Mouse (Mus musculus): ENCODE measurements at regions not wholly inside any gene's neighbourhood (a gene's known extent, or its start where the extent isn't known, plus 50 kb on each side); places are given as distances from the start of the nearest gene placed in this dataset.
A peak's percentile ranks its signal among the peaks of the same experiment; 100 is the strongest.

DNA sequence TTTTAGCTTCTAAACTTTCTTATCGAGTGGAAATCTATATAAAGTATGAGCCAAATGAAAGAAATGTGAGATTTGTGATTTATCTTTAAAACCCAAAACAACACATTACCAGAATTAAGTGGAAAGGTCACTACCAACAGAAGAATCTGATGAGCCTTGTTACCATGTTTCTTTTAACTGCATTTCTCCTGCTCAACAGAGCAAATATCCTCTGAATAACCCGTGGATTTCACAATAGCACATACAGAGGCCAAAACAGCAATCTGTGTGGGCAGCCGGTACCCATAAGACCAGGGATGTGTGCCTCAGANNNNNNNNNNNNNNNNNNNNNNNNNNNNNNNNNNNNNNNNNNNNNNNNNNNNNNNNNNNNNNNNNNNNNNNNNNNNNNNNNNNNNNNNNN is 85.3 kb downstream of the 4930444P10Rik start:
- no peak for DNase-seq (ENCODE audit: low read depth, low spot score)

GRCm38 (mm10) chr1:16006888-16007287 is 86.2 kb downstream of the 4930444P10Rik start:
- peak; percentile 56 for DNase-seq (ENCODE audit: low read depth, low spot score)

- no peak for DNase-seq (ENCODE audit: low read depth, low spot score)
Observed at GRCm38 (mm10) chr1:15997135-15997534, 96.0 kb downstream of the 4930444P10Rik start.

DNA sequence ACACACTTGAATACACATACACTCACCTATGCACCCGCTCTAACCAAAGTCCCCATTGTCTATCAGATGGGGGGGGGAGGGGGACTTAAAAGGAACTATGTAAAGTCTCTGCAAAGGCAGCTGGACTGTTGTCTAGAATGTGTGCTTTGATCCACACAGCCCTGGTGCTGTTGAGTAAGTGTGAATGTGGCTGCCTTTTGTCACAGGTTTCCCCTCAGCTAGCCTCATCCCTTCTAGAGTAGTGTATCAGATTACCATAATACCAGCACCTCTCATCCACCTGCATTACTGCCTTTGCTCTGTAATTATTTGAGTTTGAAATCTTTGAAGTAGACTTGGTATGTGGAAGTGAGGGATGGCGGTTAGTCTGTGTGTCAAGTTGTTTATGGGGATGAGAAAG is 96.8 kb downstream of the 4930444P10Rik start:
- no peak for DNase-seq (ENCODE audit: low read depth, low spot score)

GRCm38 (mm10) chr1:15993561-15994410 is 99.3 kb downstream of the 4930444P10Rik start:
- DNase-seq (ENCODE audit: low read depth, low spot score), result peak; percentile 31

GRCm38 (mm10) chr1:15990982-15991381 is 102.1 kb downstream of the 4930444P10Rik start:
- DNase-seq (ENCODE audit: low read depth, low spot score), result no peak

- DNase-seq (ENCODE audit: low read depth, low spot score), result no peak
Observed at GRCm38 (mm10) chr1:15985579-15985978, 107.5 kb downstream of the 4930444P10Rik start.

DNA sequence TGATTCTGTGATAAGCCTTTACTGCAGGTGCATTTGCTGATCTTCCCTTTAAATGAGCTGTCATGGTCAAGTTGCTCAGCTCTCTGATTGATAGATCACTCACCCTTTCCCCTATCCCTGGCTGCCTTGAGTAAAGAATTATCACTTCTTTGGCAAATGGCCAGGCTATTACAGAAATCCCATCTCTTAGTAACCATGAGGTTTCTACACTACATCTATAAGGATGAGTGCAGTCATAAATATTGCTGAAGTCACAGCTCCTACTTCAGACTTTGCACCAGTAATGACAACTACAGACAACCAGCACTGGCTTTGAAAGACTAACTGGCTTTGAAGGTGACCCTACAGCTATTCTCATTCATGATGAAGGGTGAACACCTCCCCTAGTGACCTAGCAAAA is 113.8 kb downstream of the 4930444P10Rik start:
- DNase-seq (ENCODE audit: low read depth, low spot score), result no peak

GRCm38 (mm10) chr1:15959578-15959977 is 133.5 kb downstream of the 4930444P10Rik start:
- no peak for DNase-seq (ENCODE audit: low read depth, low spot score)

DNA sequence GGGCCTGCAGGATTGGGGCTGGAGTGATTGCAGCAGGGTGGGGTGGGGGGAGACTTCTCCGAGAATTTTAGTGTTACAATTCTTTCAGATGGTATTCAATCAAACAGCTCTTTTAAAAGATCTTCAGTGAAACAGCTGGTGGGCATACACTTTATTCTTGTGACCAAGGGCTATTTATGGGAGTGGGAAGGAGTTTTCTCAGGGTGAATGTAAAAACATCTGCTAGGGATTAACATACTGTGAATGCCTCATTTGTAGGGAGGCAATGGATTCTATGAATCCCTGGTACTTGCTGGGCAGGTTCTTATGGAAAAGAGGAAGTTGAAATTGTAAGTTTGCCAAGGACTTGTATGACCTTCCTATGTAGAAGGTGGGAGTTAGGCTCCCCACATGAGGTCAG is 134.5 kb downstream of the 4930444P10Rik start:
- DNase-seq (ENCODE audit: low read depth, low spot score), result no peak

GRCm38 (mm10) chr1:15943662-15944061 is 149.5 kb downstream of the 4930444P10Rik start:
- DNase-seq (ENCODE audit: low read depth, low spot score), result no peak

DNA sequence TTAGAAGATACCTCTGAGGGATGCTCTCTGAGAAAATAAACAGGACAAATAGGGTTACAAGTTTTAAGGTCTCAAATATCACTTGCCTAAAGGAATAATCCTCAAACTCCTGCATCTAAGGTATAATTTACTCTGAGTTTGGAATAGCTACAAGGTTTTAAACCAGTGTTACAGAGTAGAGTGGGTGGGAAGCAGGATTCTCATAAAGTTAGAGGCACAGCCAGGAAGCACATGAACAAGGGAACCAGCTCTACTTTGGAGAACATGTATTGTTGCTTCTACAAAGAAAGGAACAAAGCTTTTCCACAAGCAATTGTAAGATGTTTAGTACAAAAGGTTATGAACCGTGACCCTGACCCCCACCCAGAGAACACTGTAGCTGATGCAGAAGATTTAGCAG is 150.1 kb downstream of the 4930444P10Rik start:
- no peak for DNase-seq (ENCODE audit: low read depth, low spot score)

Measured in ES-CJ7 (cell line).